Mouse (Mus musculus) lung, embryonic 15.5 days (tissue): ENCODE data around the gene Nat8f4. TPM values are rescaled to one million over a fixed set of nuclear protein-coding genes. Genes with fewer than 3 reads are reported as not detected.
"Not testable (repeated sequence)": the region's sequence is repeated elsewhere in the genome, so short reads cannot be mapped to it uniquely, and the experiment has no call there.

Experiments used
- ATAC-seq: fragments of 200-750 bp; cut with Nextera tagmentation; 2 replicates; pipeline ENCODE4 v1.8.0; 2017; ENCODE audit warnings: moderate number of reproducible peaks, borderline replicate concordance; ENCODE audit not compliant: low FRiP score, low TSS enrichment; ENCODE audit errors: extremely low read depth
- H3K27ac ChIP-seq: fragments of 300-500 bp; sonication (generic); 2 replicates; pipeline ENCODE4 v1.5.1; 2015; ENCODE audit warnings: moderate library complexity, mild to moderate bottlenecking, inconsistent platforms
- H3K27me3 ChIP-seq: fragments of 300-500 bp; sonication (generic); 2 replicates; pipeline ENCODE4 v1.6.1; 2015; ENCODE audit warnings: inconsistent platforms
- H3K36me3 ChIP-seq: fragments of 300-500 bp; sonication (generic); 2 replicates; pipeline ENCODE4 v1.6.1; 2015; ENCODE audit warnings: inconsistent platforms
- H3K4me1 ChIP-seq: fragments of 300-500 bp; sonication (generic); 2 replicates; pipeline ENCODE4 v1.6.1; 2015; ENCODE audit warnings: inconsistent platforms
- H3K4me2 ChIP-seq: fragments of 300-500 bp; sonication (generic); 2 replicates; pipeline ENCODE4 v1.6.1; 2015; ENCODE audit warnings: inconsistent platforms, mild to moderate bottlenecking, moderate library complexity
- H3K4me3 ChIP-seq: fragments of 300-500 bp; sonication (generic); 2 replicates; pipeline ENCODE4 v1.5.1; 2015; ENCODE audit warnings: mild to moderate bottlenecking, inconsistent platforms
- H3K9ac ChIP-seq: fragments of 300-500 bp; sonication (generic); 2 replicates; pipeline ENCODE4 v1.6.1; 2015; ENCODE audit warnings: inconsistent platforms
- H3K9me3 ChIP-seq: fragments of 300-500 bp; sonication (generic); 2 replicates; pipeline ENCODE4 v1.6.1; 2016; ENCODE audit warnings: inconsistent platforms
- whole genome bisulfite sequencing: fragments of 180-500 bp; shearing (Covaris S2); methylation state at CpG from one replicate; pipeline ENCODE4 v1.1.7; 2015; 5-methylcytosine and 5-hydroxymethylcytosine counted together
- polyA plus RNA-seq: library from polyadenylated mRNA; unstranded; fragments of >200 nt; fragmentation: Nextera tagmentation; extraction: Ambion mirVana; gene quantifications from 2 replicates; pipeline ENCODE4 v1.2.1, GENCODE M21; 2015

Gene Nat8f4
- 4.9 and 5.1 TPM in 2 replicates for polyA plus RNA-seq

DNA sequence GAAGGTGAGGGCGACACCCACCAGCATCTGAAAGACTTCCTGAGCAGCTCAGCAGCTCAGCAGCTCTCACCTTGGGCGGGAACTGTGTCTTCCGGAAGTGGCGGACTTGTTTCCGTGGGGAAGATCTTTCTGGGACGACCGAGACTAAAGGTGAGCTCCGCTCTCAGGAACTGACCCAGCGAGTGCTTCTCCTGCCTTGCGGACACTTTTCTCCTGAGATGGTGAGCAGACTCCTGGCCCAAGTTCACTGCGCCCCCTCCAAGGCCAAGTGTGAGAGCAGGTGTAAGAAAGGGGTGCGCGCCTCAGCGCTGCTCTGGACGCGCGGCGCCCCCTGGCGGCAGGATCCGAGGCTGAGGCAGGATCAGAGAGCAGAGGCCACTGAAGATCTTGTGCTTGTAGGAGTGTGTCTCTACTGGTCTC, at the start of gene Nat8f4:
Gene Nat8f4 (minus strand): TSS at position 243 of the 420 bp plus-strand sequence.
- not testable (repeated sequence) for H3K27ac ChIP-seq, H3K9ac ChIP-seq, H3K9me3 ChIP-seq, H3K36me3 ChIP-seq, H3K4me1 ChIP-seq, H3K27me3 ChIP-seq
- WGBS = 13% methylated on average over 20 of the region's 20 CpGs
- peak; percentile 65; the same call in 1 of the 2 replicates for ATAC-seq
- Histone ChIP-seq H3K4me2 (peak within 1 kb of the TSS; percentile 42), H3K4me3 (peak within 1 kb of the TSS; percentile 34)

DNA sequence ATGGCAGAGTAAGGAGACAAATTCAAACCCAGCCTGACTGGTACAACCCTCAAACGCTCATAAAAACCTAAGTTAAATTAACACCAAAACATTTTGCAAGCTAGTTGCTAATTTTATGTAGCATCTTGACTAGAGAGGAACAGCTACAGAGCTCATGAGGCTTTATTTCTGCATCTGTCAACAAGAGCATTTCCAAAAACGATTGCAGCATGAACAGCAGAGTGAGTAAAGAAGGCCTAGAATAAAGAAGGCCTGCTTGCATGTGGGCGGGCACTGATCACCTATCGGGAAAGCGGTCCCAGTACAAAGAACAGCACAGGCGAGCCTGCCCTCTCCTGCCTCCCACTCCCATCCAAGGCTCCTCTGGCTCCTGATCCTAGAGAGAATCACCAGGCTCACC, 43.9 kb upstream of the Nat8f4 start:
- Histone ChIP-seq H3K27ac (no peak overlapping the region), H3K4me2 (no peak overlapping the region), H3K36me3 (peaks cover 91% of the 10 kb centered on the region), H3K4me1 (no peaks in the 10 kb centered on the region), H3K9me3 (no peaks in the 10 kb centered on the region), H3K9ac (no peak overlapping the region), H3K27me3 (no peaks in the 10 kb centered on the region), H3K4me3 (no peak overlapping the region)
- 85% methylated on average over 6 of the region's 6 CpGs for WGBS
- no peak for ATAC-seq

DNA sequence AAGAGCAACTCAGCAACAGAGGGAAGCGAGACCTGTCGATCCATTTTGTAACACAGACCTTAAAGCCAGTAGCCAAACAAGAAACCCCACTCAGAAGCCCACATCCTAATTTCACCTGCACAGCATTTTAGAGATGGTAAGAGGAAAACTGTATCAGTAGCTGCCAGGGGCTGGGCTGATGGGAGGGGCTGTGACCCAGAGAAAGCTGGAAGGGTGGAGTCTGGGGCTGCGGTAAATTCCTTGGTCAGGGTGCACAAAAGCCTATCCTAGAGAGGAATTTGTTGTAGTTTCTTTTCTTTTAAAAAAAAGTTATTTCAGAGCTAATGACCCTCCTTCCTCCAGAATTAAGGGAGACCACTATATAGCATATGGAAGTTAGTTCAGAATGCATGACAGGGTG, 37.8 kb upstream of the Nat8f4 start:
- Histone ChIP-seq H3K4me3 (no peak overlapping the region), H3K9ac (no peak overlapping the region), H3K9me3 (no peaks in the 10 kb centered on the region), H3K4me1 (no peaks in the 10 kb centered on the region), H3K36me3 (peaks cover 52% of the 10 kb centered on the region), H3K4me2 (no peak overlapping the region), H3K27me3 (no peaks in the 10 kb centered on the region), H3K27ac (no peak overlapping the region)
- ATAC-seq = no peak
- 91% methylated on average over 3 of the region's 3 CpGs for WGBS

DNA sequence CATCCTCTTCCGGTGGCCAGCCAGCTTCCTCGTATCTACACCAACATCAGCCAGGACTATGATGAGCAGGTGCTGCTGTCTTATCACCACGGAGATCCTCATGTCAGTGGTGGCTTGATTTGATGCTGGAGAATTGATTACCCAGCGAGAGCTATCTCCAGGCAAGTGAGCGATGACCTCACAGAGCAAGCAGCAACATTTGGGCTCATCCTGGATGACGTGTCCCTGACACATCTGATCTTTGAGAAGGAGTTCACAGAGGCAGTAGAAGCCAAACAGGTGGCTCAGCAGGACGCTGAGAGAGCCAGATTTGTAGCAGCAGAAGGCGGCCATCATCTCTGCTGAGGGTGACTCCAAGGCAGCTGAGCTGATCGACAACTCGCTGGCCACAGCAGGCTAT, 34.0 kb upstream of the Nat8f4 start:
- peaks cover 15% of the 10 kb centered on the region for H3K36me3 ChIP-seq
- H3K27ac ChIP-seq = no peak overlapping the region
- no peaks in the 10 kb centered on the region for H3K9me3 ChIP-seq
- no peaks in the 10 kb centered on the region for H3K27me3 ChIP-seq
- 0 out of 2 replicates have a peak, but pooled peaks cover 6% of the 10 kb centered on the region for H3K4me1 ChIP-seq
- no peak for ATAC-seq
- no peak overlapping the region for H3K9ac ChIP-seq
- 64% methylated on average over 10 of the region's 10 CpGs for WGBS
- H3K4me3 ChIP-seq = no peak overlapping the region
- no peak overlapping the region for H3K4me2 ChIP-seq

DNA sequence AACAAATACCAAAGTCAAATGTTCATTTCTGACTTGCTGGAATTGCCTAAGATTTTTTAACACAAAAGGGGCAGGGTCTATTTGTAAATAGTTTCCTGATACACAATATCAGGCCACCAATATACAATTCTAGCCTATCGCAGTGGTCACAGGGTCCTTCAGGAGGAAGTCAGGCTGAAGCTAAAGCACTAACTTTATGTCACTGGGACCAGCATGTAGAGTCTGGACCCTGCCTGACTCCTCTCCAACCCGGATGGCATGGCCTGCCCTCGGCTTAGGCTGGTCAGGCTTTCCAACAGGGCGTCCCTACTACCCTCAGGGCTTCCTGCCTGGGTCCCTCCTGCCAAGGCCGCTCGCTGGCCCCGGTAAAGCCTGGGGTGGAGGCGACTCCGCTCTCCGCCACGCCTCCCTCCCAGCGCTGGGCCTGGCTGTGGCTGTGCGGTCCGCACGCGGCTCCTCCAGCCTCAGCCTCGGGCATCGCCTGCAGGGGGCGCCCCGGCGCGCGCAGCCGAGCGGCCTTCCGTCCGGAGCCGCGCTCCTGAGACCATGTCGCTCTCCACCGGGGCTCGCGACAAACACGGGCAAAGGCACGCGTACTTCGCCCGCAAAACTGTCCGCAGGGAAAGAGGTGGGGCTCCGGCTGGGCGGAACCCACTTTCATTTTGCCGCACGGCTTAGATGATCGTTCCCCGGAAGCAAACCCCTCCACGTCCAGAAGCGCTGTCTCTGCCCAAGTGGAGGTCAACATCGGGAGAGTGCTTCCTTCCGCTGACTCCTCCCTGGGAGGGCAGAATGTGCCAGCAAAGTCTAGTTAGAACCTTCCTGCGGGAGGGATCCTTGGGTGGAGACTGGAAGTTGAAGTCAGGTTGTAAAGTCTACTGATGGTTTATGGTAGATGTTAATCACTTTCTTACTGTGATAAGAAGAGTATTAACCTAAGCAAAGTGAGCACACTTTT, 32.1 kb upstream of the Nat8f4 start:
- not testable (repeated sequence) for H3K9me3 ChIP-seq, H3K4me1 ChIP-seq, H3K27me3 ChIP-seq, H3K36me3 ChIP-seq
- WGBS = 1% methylated on average over 50 of the region's 50 CpGs
- H3K4me3 ChIP-seq = peak overlapping the region; percentile 54
- peak overlapping the region; percentile 74 for H3K4me2 ChIP-seq
- peak; percentile 95 for ATAC-seq
- H3K9ac ChIP-seq = peak overlapping the region; percentile 54
- H3K27ac ChIP-seq = peak overlapping the region; percentile 85

DNA sequence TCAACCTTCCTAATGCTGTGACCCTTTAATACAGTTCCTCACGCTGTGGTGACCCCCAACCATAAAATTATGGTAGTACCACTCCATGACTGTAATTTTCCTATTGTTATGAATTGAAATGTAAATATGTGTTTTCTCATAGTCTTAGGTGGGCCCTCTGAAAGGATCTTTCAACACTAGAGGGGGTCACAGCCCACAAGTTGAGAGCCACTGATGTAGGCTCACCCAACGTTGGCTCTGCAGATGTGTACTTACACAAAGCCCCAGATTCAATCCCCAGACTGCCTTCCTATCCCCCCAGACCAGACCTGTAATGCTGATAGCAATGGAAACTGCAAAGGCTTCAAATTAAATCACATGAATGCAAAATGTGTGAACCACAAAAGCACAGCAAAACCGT, 31.0 kb upstream of the Nat8f4 start:
- H3K4me1 ChIP-seq = 0 out of 2 replicates have a peak, but pooled peaks cover 6% of the 10 kb centered on the region
- no peak overlapping the region for H3K4me3 ChIP-seq
- H3K9me3 ChIP-seq = no peaks in the 10 kb centered on the region
- H3K4me2 ChIP-seq = no peak overlapping the region
- no peak overlapping the region for H3K27ac ChIP-seq
- no peaks in the 10 kb centered on the region for H3K36me3 ChIP-seq
- no peak for ATAC-seq
- 64% methylated on average over 3 of the region's 3 CpGs for WGBS
- no peaks in the 10 kb centered on the region for H3K27me3 ChIP-seq
- no peak overlapping the region for H3K9ac ChIP-seq

DNA sequence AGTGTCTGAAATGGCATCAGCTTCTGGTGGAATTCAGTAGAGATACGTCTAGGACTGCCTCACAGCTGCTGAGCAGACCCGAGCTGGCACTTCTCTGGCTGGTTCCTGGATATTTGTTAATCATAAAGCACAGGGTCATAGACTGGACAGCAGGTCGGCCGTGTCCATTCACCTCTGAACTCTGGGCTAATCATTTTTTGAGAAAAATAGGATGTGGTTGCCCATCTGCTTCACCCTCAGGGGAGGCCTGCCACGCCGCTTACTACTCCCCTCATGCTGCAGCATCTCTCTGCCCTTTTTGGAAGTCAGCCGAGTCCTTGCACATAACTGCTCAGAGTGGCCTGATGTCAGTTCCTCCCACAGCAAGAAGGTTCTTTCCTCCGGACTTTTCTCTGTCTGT, 29.4 kb upstream of the Nat8f4 start:
- no peak for ATAC-seq
- H3K4me2 ChIP-seq = no peak overlapping the region
- H3K27me3 ChIP-seq = no peaks in the 10 kb centered on the region
- 0 out of 2 replicates have a peak, but pooled peaks cover 6% of the 10 kb centered on the region for H3K4me1 ChIP-seq
- H3K4me3 ChIP-seq = no peak overlapping the region
- WGBS = 74% methylated on average over 8 of the region's 8 CpGs
- no peaks in the 10 kb centered on the region for H3K9me3 ChIP-seq
- H3K9ac ChIP-seq = no peak overlapping the region
- no peak overlapping the region for H3K27ac ChIP-seq
- H3K36me3 ChIP-seq = peaks cover 11% of the 10 kb centered on the region

DNA sequence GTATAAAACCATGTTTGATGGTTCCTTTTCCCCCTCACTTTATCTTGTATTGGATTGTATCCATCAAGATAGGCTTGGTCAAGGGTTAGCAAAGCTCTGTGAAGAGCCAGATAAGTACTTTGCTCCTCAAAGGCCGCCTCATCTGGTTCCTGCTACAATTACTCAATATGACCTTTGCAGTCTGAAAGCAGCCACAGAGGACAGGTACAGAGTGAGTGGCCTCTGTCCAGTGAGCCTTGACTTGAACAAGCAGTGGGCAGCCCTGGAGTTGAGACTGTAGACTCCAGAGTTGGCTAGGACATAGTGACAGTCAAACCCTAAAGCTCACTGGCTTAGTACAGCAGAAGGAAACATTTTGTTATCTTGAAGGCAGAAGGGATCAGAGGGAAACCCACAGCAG, 24.6 kb upstream of the Nat8f4 start:
- Histone ChIP-seq H3K4me2 (no peak overlapping the region), H3K9me3 (no peaks in the 10 kb centered on the region), H3K36me3 (peaks cover 50% of the 10 kb centered on the region), H3K27me3 (no peaks in the 10 kb centered on the region), H3K4me1 (no peaks in the 10 kb centered on the region), H3K4me3 (no peak overlapping the region), H3K27ac (no peak overlapping the region), H3K9ac (no peak overlapping the region)
- WGBS = 61% methylated on average over 1 of the region's 1 CpGs
- no peak for ATAC-seq

DNA sequence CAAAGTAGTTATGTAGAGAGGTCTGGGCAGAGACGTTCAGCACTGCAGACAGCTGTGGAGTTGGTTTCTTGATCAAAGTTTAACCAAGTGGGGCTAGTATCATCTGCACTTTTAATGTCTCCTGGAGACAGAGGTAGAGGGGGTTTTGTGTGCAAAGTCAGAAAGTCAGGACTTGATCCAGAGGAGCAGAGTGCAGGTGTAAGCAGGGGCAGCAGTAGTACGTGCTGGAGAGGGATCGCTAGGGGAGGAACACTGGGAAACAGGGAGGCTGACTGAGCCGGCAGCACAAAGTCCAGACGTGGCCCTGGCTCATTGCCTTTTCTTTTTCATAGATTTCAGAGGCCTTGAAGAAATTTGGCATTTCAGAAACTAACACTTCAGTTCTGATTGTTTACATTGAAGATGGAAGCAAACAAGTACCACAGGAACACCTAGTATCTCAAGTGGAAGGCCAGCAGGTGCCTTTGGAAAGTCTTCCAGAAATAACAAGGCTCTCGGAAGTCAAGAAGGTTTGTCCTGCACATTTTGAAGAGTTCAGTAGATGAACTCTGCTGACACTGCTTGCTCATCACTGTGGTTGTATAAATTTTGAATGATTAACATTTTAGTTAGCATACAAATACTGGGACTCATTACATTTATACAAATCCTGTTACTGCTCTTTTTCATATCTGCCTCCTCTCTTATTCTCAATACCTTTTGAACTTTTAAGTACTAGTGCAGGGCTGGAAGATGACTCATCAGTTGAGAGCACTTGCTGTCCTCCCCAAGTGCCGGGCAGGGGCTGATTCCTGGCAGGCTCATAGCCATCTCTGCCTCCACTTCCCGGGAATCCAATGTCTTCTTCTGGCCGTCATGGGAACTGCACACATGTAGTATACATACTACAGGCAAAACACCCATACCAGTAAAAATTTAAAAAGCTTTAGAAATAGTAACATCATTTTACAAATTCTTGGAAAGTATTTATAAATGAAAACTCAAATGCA, 23.1 kb upstream of the Nat8f4 start:
- 79% methylated on average over 9 of the region's 9 CpGs for WGBS
- Histone ChIP-seq H3K4me3 (no peak overlapping the region), H3K36me3 (peaks cover 52% of the 10 kb centered on the region), H3K9me3 (no peaks in the 10 kb centered on the region), H3K4me1 (no peaks in the 10 kb centered on the region), H3K4me2 (no peak overlapping the region), H3K27ac (no peak overlapping the region), H3K9ac (no peak overlapping the region), H3K27me3 (no peaks in the 10 kb centered on the region)
- no peak for ATAC-seq

DNA sequence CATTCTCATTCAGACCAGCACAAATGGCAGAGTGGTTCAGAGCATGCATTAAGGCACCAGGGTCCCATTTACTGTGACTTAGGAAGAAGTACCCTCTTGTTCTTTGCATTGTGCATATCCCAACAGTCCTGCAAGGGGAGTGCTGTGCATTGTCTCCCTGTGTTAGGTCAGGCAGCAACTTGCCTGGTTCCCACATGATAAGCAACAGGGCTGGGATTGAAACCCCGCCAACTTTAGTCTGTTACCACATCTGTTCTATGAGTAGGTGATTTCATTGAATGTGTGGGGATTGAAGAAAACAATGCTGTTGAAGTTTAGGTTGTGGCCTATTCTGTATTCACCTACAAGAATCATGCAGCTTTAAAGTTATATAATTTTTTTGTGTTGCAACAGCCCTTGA, 22.0 kb upstream of the Nat8f4 start:
- Histone ChIP-seq H3K4me1 (no peaks in the 10 kb centered on the region), H3K27me3 (no peaks in the 10 kb centered on the region), H3K4me3 (no peak overlapping the region), H3K9me3 (no peaks in the 10 kb centered on the region), H3K27ac (no peak overlapping the region), H3K36me3 (peaks cover 57% of the 10 kb centered on the region), H3K4me2 (no peak overlapping the region), H3K9ac (no peak overlapping the region)
- WGBS = 90% methylated on average over 1 of the region's 1 CpGs
- no peak for ATAC-seq

DNA sequence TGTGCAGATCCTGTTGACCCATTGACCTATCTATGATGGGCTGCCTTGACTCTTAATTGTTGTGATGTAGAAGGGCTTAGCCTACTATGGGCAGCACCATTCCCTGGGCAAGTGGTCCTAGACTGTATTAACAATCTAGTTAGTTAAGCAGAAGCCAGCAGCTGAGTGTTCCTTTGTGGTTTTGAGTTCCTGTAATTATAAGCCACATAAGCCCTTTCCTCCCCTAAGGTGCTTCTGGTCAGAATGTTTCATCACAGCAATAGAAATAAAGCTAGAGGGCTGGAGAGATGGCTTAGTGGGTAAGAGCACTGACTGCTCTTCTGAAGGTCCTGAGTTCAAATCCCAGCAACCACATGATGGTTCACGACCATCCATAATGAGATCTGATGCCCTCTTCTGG, 19.0 kb upstream of the Nat8f4 start:
- H3K4me3 ChIP-seq = no peak overlapping the region
- no peaks in the 10 kb centered on the region for H3K27me3 ChIP-seq
- no peak for ATAC-seq
- H3K36me3 ChIP-seq = peaks cover 44% of the 10 kb centered on the region
- no peak overlapping the region for H3K9ac ChIP-seq
- no peaks in the 10 kb centered on the region for H3K9me3 ChIP-seq
- no peak overlapping the region for H3K4me2 ChIP-seq
- WGBS = 94% methylated on average over 1 of the region's 1 CpGs
- no peaks in the 10 kb centered on the region for H3K4me1 ChIP-seq
- no peak overlapping the region for H3K27ac ChIP-seq
